Mouse (Mus musculus): ENCODE measurements at regions not wholly inside any gene's neighbourhood (a gene's known extent, or its start where the extent isn't known, plus 50 kb on each side); places are given as distances from the start of the nearest gene placed in this dataset. TPM values are rescaled to one million over a fixed set of nuclear protein-coding genes. Genes with fewer than 3 reads are reported as not detected.

DNA sequence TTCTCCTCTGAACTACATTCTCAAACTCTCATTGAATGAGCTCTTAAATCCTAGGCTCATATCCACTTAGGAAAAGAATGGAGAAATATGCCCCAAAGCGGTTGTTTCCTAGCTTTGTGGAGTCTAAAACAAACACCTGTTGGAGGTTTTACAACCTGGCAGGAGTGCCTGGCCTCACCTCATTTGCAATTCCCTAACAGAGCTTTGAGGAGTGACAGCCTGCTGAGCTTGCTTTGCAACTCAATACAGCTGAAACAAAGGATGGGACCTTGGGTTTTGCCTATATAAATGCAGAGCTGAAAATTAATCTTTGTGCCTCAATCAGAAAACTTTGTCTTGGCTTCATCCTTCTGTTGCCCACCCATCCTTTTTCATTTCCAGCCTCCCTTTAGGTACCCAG is 423.2 kb downstream of the Gm8797 start:
- Histone ChIP-seq H3K36me3 (no peaks in the 10 kb centered on the region), H3K4me1 (no peaks in the 10 kb centered on the region), H3K9ac (no peak overlapping the region), H3K9me3 (replicated peaks) (no peaks in the 10 kb centered on the region), H3K4me2 (no peak overlapping the region), H3K27ac (no peak overlapping the region), H3K4me3 (no peak overlapping the region), H3K27me3 (replicated peaks) (no peaks in the 10 kb centered on the region)
- no peak for ATAC-seq
- WGBS (ENCODE audit: insufficient replicate concordance) = 29% methylated on average over 1 of the region's 1 CpGs

- WGBS (ENCODE audit: insufficient replicate concordance) = 60% methylated on average over 2 of the region's 2 CpGs
These were observed 431.9 kb downstream of the Gm8797 start for GRCm38 (mm10) chr3:6182533-6182932.

GRCm38 (mm10) chr3:6183400-6183799 is 432.8 kb downstream of the Gm8797 start:
- ATAC-seq = no peak
- WGBS (ENCODE audit: insufficient replicate concordance) = 48% methylated on average over 1 of the region's 1 CpGs

More at GRCm38 (mm10) chr3:6182533-6182932, 431.9 kb downstream of the Gm8797 start:
- Histone ChIP-seq H3K36me3 (no peaks in the 10 kb centered on the region), H3K4me3 (no peak overlapping the region), H3K9me3 (replicated peaks) (no peaks in the 10 kb centered on the region), H3K4me1 (no peaks in the 10 kb centered on the region), H3K9ac (no peak overlapping the region), H3K4me2 (no peak overlapping the region), H3K27ac (no peak overlapping the region), H3K27me3 (replicated peaks) (no peaks in the 10 kb centered on the region)
- ATAC-seq = no peak

GRCm38 (mm10) chr3:6204656-6205055 is 415.6 kb downstream of the 1700008P02Rik start:
- Histone ChIP-seq H3K9ac (no peak overlapping the region), H3K4me3 (no peak overlapping the region), H3K9me3 (replicated peaks) (no peaks in the 10 kb centered on the region), H3K27me3 (replicated peaks) (no peaks in the 10 kb centered on the region), H3K27ac (no peak overlapping the region), H3K36me3 (no peaks in the 10 kb centered on the region), H3K4me2 (no peak overlapping the region), H3K4me1 (no peaks in the 10 kb centered on the region)
- ATAC-seq = no peak
- 40% methylated on average over 2 of the region's 2 CpGs for WGBS (ENCODE audit: insufficient replicate concordance)

More at GRCm38 (mm10) chr3:6183400-6183799, 432.8 kb downstream of the Gm8797 start:
- H3K4me2 ChIP-seq = no peak overlapping the region
- H3K9me3 ChIP-seq (replicated peaks) = no peaks in the 10 kb centered on the region
- no peaks in the 10 kb centered on the region for H3K27me3 ChIP-seq (replicated peaks)
- no peak overlapping the region for H3K4me3 ChIP-seq
- no peaks in the 10 kb centered on the region for H3K36me3 ChIP-seq
- H3K9ac ChIP-seq = no peak overlapping the region
- no peak overlapping the region for H3K27ac ChIP-seq
- no peaks in the 10 kb centered on the region for H3K4me1 ChIP-seq

- 48% methylated on average over 1 of the region's 1 CpGs for WGBS (ENCODE audit: insufficient replicate concordance)
- no peaks in the 10 kb centered on the region for H3K27me3 ChIP-seq (replicated peaks)
- H3K4me1 ChIP-seq = no peaks in the 10 kb centered on the region
- no peaks in the 10 kb centered on the region for H3K36me3 ChIP-seq
- H3K9ac ChIP-seq = no peak overlapping the region
- no peak overlapping the region for H3K4me2 ChIP-seq
- no peak overlapping the region for H3K27ac ChIP-seq
- no peak for ATAC-seq
- no peak overlapping the region for H3K4me3 ChIP-seq
- no peaks in the 10 kb centered on the region for H3K9me3 ChIP-seq (replicated peaks)
These were observed 391.6 kb downstream of the 1700008P02Rik start for GRCm38 (mm10) chr3:6228685-6229084.

Small RNA genes in the stretch of these regions (microRNA-seq; reads per million reads assigned to microRNA genes)
- gene Gm25144 (not detected), gene Gm25352 (not detected)
